Mouse (Mus musculus) heart, embryonic 15.5 days (tissue): ENCODE results near the gene Slc25a13. TPM values are rescaled to one million over a fixed set of nuclear protein-coding genes. Genes with fewer than 3 reads are reported as not detected.

Experiments used
- ATAC-seq: fragments of 200-750 bp; cut with Nextera tagmentation; replicated peaks from 2 replicates; pipeline ENCODE4 v1.8.0; 2017; ENCODE audit warnings: low read depth, moderate TSS enrichment; ENCODE audit not compliant: insufficient number of reproducible peaks, insufficient read depth, low FRiP score
- H3K27ac ChIP-seq: fragments of 300-500 bp; sonication (generic); 2 replicates; pipeline ENCODE4 v1.5.1; 2015; ENCODE audit warnings: mild to moderate bottlenecking, inconsistent platforms
- H3K27me3 ChIP-seq: fragments of 300-500 bp; sonication (generic); 2 replicates; pipeline ENCODE4 v1.6.1; 2015; ENCODE audit warnings: inconsistent platforms
- H3K36me3 ChIP-seq: fragments of 300-500 bp; sonication (generic); 2 replicates; pipeline ENCODE4 v1.6.1; 2015; ENCODE audit warnings: mild to moderate bottlenecking, inconsistent platforms
- H3K4me1 ChIP-seq: fragments of 300-500 bp; sonication (generic); replicated peaks from 2 replicates; pipeline ENCODE4 v1.6.1; 2015; ENCODE audit warnings: inconsistent platforms
- H3K4me2 ChIP-seq: fragments of 300-500 bp; sonication (generic); 2 replicates; pipeline ENCODE4 v1.6.1; 2015; ENCODE audit warnings: inconsistent platforms, mild to moderate bottlenecking, moderate library complexity
- H3K4me3 ChIP-seq: fragments of 300-500 bp; sonication (generic); 2 replicates; pipeline ENCODE4 v1.5.1; 2015; ENCODE audit warnings: mild to moderate bottlenecking, inconsistent platforms
- H3K9ac ChIP-seq: fragments of 300-500 bp; sonication (generic); 2 replicates; pipeline ENCODE4 v1.6.1; 2015; ENCODE audit warnings: mild to moderate bottlenecking, inconsistent platforms
- H3K9me3 ChIP-seq: fragments of 300-500 bp; sonication (generic); replicated peaks from 2 replicates; pipeline ENCODE4 v1.6.1; 2016; ENCODE audit warnings: inconsistent platforms
- WGBS: fragments of 180-500 bp; shearing (Covaris S2); methylation state at CpG from one replicate; pipeline ENCODE4 v1.1.7; 2015; ENCODE audit warnings: mixed read lengths; 5-methylcytosine and 5-hydroxymethylcytosine counted together
- polyA plus RNA-seq: library from polyadenylated mRNA; unstranded; fragments of >200 nt; fragmentation: Nextera tagmentation; extraction: Ambion mirVana; gene quantifications from 2 replicates; pipeline ENCODE4 v1.2.1, GENCODE M21; 2015

Gene Slc25a13
- polyA plus RNA-seq, 1 experiment from 2014 or later: 54.3 TPM

DNA sequence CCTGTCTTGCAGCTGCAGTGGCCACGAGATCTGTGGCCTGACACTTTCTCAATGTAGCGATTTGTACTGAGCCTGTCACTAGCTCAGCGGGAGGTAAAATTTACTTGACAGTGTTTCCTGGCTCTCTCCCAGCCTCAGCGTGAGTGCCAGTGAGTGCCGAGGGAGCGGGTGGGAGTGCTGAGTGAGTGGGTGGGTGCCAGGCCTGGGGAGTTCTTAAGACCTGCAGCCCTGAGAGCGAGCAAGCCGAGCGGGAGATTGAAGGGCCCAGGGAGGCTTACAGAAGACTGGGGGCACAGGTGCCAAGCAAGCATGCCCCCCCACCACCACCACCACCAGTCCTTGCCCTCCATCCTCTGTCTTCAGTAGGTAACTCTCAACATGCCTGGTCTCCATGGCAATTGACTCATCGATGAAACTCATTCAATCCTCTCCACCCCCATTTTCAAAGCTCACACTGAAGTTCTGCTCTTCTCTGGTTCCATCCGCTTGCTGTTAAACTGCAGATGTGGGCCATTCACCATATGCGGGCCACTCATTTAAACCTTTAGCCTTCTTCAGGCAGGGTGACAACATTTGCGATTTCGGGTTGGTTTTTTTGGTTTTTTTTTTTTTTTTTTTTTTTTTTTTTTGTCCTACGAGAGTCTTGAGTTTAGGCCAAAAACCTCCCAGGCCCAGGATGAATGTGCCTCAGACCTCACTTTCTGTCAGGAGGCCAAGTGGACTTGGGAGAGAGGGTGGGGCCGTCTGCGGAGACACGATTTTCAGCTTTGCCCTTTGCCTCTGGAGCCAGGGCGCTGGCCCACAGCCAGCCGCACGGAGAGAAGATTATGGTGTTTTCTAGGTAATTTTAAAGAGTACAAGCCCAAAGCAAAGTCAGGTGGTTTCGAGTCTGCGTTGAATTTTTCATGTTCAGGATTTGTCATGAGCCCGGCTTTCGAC, 224.9 kb downstream of the Slc25a13 start:
- peak overlapping the region; percentile 17; the same call in 1 of the 2 replicates for H3K4me3 ChIP-seq
- H3K4me2 ChIP-seq: peak overlapping the region; percentile 49
- H3K9ac ChIP-seq: no peak overlapping the region
- WGBS: 43% methylated on average over 25 of the region's 25 CpGs
- no peaks in the 10 kb centered on the region for H3K27me3 ChIP-seq
- peaks cover 20% of the 10 kb centered on the region for H3K4me1 ChIP-seq
- ATAC-seq: no peak; the same call in 1 of the 2 replicates
- H3K27ac ChIP-seq: peak overlapping the region; percentile 50
- no peaks in the 10 kb centered on the region for H3K36me3 ChIP-seq
- H3K9me3 ChIP-seq: no peaks in the 10 kb centered on the region

DNA sequence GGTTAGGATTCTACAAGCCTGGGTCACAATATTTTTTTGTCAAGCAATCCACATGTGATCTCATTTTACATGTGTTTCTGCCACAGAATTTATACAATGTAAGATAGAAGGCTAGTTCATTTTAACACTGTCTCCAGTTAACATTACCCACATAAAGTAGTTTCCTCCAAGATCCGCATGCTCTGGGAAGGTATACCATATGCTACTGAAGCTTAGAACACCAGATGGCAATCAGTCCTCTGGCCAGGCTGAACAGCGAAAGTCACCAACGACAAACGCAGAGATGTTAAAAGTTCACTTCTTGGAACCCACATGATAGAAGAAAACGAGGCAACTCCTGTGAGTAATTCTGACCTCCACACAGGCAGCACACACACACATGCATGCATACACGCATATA, 225.7 kb downstream of the Slc25a13 start:
- Histone ChIP-seq H3K27me3 (no peaks in the 10 kb centered on the region), H3K36me3 (no peaks in the 10 kb centered on the region), H3K9ac (no peak overlapping the region), H3K4me1 (peaks cover 20% of the 10 kb centered on the region), H3K4me2 (peak overlapping the region; percentile 49; the same call in 1 of the 2 replicates), H3K9me3 (no peaks in the 10 kb centered on the region), H3K4me3 (no peak overlapping the region), H3K27ac (no peak overlapping the region)
- ATAC-seq: no peak
- 76% methylated on average over 6 of the region's 6 CpGs for WGBS
